Mouse (Mus musculus): ENCODE results near the gene Vmn2r3. TPM values are rescaled to one million over a fixed set of nuclear protein-coding genes. Genes with fewer than 3 reads are reported as not detected.
"Not testable (repeated sequence)": the region's sequence is repeated elsewhere in the genome, so short reads cannot be mapped to it uniquely, and the experiment has no call there.

The Vmn2r3 gene
- 0.01 TPM in 1 of 2 replicates, not detected in the other for polyA plus RNA-seq (2015; fragmentation: Nextera tagmentation; extraction: Ambion mirVana)

DNA sequence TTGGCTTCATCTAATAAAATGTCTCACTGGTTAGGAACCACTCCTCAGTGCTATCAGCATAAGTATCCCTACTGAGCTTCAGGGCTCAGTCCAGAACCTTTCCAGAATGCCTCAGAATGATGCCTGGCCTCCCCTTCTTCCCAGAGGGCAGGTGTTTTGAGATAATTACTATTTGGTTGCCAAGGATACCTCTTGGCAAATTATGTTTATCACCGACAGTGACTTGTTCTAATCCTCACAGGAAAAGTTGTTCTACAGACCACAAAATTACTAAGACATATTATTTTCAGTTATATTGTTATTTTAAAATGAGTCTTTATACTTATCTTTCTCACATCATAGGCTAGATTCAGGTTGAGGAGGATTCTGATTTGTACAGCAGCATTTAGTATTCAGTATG is at the start of gene Vmn2r3:
Vmn2r3 (minus strand) TSS at position 101 of the 400 bp plus-strand sequence.
- Histone ChIP-seq H3K4me2 (replicated peaks; ENCODE audit: low read depth) (no peak within 1 kb of the TSS), H3K27me3 (ENCODE audit: control insufficient read depth, insufficient read depth, low read length) (no peaks in the 10 kb centered on the region), H3K27ac (replicated peaks) (no peak within 1 kb of the TSS), H3K9me3 (ENCODE audit: control insufficient read depth, low read length) (no peaks in the 10 kb centered on the region), H3K36me3 (ENCODE audit: control insufficient read depth, insufficient read depth, low read length) (no peaks in the 10 kb centered on the region), H3K4me1 (replicated peaks; ENCODE audit: control insufficient read depth, insufficient read depth) (no peaks in the 10 kb centered on the region), H3K9ac (ENCODE audit: low read length) (no peak within 1 kb of the TSS), H3K4me3 (ENCODE audit: low read depth, low read length) (no peak within 1 kb of the TSS)
- DNase-seq (ENCODE audit: low spot score) (no peak), ATAC-seq (ENCODE audit: low FRiP score, low TSS enrichment) (no peak)
- TF ChIP-seq EP300 (optimal IDR thresholded peaks at IDR 0.05) (no peak), CTCF (IDR thresholded peaks at IDR 0.05; ENCODE audit: low read depth) (no peak)
- 88% methylated on average over 1 of the region's 1 CpGs for WGBS

DNA sequence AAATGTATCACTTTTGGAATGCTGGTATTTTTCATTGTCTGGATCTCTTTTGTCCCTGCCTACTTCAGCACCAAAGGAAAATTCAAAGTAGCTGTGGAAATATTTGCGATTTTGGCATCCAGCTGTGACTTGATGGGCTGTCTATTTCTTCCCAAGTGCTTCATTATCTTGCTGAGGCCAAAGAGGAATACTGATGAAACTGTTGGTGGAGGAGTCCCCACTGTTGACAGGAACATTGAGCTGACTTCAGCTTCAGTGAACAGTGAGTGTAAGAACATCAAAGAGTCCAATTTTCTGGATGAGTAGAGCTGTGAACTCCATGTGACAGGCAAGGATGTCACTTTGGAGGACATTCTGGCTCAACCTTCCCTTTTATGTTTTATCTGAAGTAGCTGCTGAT is 43.0 kb upstream of the Vmn2r3 start:
- DNase-seq (ENCODE audit: low spot score) (no peak), ATAC-seq (ENCODE audit: low FRiP score, low TSS enrichment) (no peak)
- TF ChIP-seq CTCF (IDR thresholded peaks at IDR 0.05; ENCODE audit: low read depth) (no peak), EP300 (optimal IDR thresholded peaks at IDR 0.05) (no peak)
- no peak overlapping the region for H3K4me3 ChIP-seq (ENCODE audit: low read depth, low read length)
- no peaks in the 10 kb centered on the region for H3K36me3 ChIP-seq (ENCODE audit: control insufficient read depth, insufficient read depth, low read length)
- H3K9ac ChIP-seq (ENCODE audit: low read length): no peak overlapping the region
- no peak overlapping the region for H3K27ac ChIP-seq (replicated peaks)
- 62% methylated on average over 1 of the region's 1 CpGs for WGBS
- no peaks in the 10 kb centered on the region for H3K4me1 ChIP-seq (replicated peaks; ENCODE audit: control insufficient read depth, insufficient read depth)
- H3K9me3 ChIP-seq (ENCODE audit: control insufficient read depth, low read length): no peaks in the 10 kb centered on the region
- H3K27me3 ChIP-seq (ENCODE audit: control insufficient read depth, insufficient read depth, low read length): no peaks in the 10 kb centered on the region
- H3K4me2 ChIP-seq (replicated peaks; ENCODE audit: low read depth): no peak overlapping the region

DNA sequence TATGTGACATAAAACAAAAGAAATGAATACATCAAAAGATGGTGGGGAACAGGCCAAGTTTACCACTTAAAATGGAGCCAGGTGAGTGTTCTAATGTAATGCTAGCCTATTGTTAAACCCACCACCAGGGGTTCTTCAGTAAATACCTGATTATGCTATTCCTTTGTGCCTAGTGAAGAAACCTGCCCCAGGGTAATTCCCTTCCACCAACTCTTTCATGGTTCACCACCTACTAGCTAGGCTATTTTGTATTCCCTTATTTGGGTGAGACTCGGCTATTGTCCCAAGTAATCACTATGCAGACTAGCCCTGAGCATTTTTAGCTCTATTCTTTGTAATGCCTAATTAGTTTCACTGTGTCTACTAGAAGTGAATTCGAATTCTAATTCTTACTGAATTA is 32.3 kb upstream of the Vmn2r3 start:
- ATAC-seq (ENCODE audit: low FRiP score, low TSS enrichment): no peak
- Histone ChIP-seq H3K9ac (ENCODE audit: low read length) (no peak overlapping the region), H3K9me3 (ENCODE audit: control insufficient read depth, low read length) (no peaks in the 10 kb centered on the region), H3K27me3 (ENCODE audit: control insufficient read depth, insufficient read depth, low read length) (no peaks in the 10 kb centered on the region), H3K27ac (replicated peaks) (no peak overlapping the region), H3K4me3 (ENCODE audit: low read depth, low read length) (no peak overlapping the region), H3K4me1 (replicated peaks; ENCODE audit: control insufficient read depth, insufficient read depth) (no peaks in the 10 kb centered on the region), H3K4me2 (replicated peaks; ENCODE audit: low read depth) (no peak overlapping the region), H3K36me3 (ENCODE audit: control insufficient read depth, insufficient read depth, low read length) (no peaks in the 10 kb centered on the region)
- no peak for TF ChIP-seq CTCF (IDR thresholded peaks at IDR 0.05; ENCODE audit: low read depth)
- no peak for TF ChIP-seq EP300 (optimal IDR thresholded peaks at IDR 0.05)
- no peak for DNase-seq (ENCODE audit: low spot score)
- WGBS: 75% methylated on average over 2 of the region's 2 CpGs

DNA sequence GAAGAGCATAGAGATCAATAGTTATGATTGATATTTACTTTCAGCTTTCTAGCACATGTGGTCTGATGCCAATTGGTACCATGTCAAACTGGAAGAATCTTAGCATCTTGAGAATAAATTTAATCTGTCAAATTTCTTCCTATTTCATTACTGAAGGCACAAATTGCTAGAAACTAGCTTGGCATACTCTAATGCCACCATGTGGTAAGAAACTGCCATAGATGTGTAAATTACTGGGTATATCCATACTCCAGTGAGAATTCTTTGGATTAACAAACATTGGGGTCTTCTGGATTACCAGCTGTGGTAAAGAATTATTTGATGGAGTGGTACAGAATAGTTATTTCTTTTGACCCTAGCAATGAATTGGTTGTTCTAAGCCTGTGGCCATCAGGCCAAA is 17.3 kb upstream of the Vmn2r3 start:
- ATAC-seq (ENCODE audit: low FRiP score, low TSS enrichment) (no peak), DNase-seq (ENCODE audit: low spot score) (no peak)
- no peaks in the 10 kb centered on the region for H3K27me3 ChIP-seq (ENCODE audit: control insufficient read depth, insufficient read depth, low read length)
- H3K36me3 ChIP-seq (ENCODE audit: control insufficient read depth, insufficient read depth, low read length): no peaks in the 10 kb centered on the region
- H3K27ac ChIP-seq (replicated peaks): no peak overlapping the region
- H3K9me3 ChIP-seq (ENCODE audit: control insufficient read depth, low read length): no peaks in the 10 kb centered on the region
- TF ChIP-seq EP300 (optimal IDR thresholded peaks at IDR 0.05) (no peak), CTCF (IDR thresholded peaks at IDR 0.05; ENCODE audit: low read depth) (no peak)
- no peak overlapping the region for H3K9ac ChIP-seq (ENCODE audit: low read length)
- H3K4me2 ChIP-seq (replicated peaks; ENCODE audit: low read depth): no peak overlapping the region
- H3K4me3 ChIP-seq (ENCODE audit: low read depth, low read length): no peak overlapping the region
- no peaks in the 10 kb centered on the region for H3K4me1 ChIP-seq (replicated peaks; ENCODE audit: control insufficient read depth, insufficient read depth)

DNA sequence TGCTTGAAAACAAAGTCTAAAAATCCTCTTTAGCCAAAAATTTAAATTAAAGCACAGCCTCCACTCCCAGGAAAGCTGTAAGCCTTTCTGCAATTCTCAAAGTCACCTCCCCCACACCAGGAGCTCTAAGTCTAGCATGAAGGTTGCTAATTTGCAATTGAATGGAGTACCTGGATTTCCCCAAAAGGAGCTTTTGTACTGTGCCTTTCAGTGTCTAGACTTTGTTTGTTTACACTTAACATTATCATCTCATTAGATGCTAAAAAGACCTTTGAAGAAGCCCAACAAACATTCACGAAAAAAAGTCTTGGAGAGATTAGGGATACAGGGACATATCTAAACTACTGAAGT is 23.8 kb downstream of the Vmn2r3 start:
- Histone ChIP-seq H3K4me3 (ENCODE audit: low read depth, low read length) (no peak overlapping the region), H3K9ac (ENCODE audit: low read length) (no peak overlapping the region), H3K9me3 (ENCODE audit: control insufficient read depth, low read length) (no peaks in the 10 kb centered on the region), H3K27ac (replicated peaks) (no peak overlapping the region), H3K4me2 (replicated peaks; ENCODE audit: low read depth) (no peak overlapping the region), H3K27me3 (ENCODE audit: control insufficient read depth, insufficient read depth, low read length) (no peaks in the 10 kb centered on the region), H3K36me3 (ENCODE audit: control insufficient read depth, insufficient read depth, low read length) (no peaks in the 10 kb centered on the region), H3K4me1 (replicated peaks; ENCODE audit: control insufficient read depth, insufficient read depth) (no peaks in the 10 kb centered on the region)
- 29% methylated on average over 1 of the region's 1 CpGs for WGBS
- TF ChIP-seq CTCF (IDR thresholded peaks at IDR 0.05; ENCODE audit: low read depth) (no peak), EP300 (optimal IDR thresholded peaks at IDR 0.05) (no peak)
- ATAC-seq (ENCODE audit: low FRiP score, low TSS enrichment) (no peak), DNase-seq (ENCODE audit: low spot score) (no peak)

DNA sequence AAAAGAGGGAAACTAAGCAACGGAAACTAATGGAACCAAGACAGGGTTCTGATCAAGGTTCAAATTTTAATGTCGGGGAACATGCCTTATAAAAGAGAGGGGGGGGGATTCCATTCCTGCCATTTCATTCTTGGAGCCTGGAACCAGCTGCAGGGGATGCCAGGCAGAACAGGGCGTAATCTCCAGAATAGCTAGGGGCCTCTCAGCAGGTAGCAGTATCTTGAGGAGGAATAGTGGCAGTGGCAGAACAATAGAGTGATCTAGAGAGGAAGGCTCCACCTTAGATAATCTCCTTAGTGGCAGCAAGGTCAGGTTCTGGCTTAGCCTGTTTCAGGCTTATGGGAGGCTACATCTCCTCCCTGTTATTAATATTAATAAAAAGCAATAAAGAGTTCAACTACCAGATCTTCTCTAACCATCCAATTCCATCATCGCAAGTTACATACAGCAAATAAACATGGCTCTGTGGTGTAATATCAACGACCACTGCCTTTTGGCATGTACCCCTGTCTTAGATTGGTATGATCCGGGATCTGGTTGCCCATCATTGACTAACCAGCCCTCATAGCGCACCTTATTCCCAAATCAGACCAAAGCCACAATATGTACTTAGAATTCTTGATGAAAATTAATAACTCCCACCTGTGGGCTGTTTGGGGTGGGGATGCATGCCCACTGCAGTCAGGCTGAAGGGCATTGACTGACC is 24.3 kb downstream of the Vmn2r3 start:
- WGBS: 51% methylated on average over 7 of the region's 7 CpGs
- not testable (repeated sequence) for H3K4me2 ChIP-seq (replicated peaks; ENCODE audit: low read depth); H3K36me3 ChIP-seq (ENCODE audit: control insufficient read depth, insufficient read depth, low read length); DNase-seq (ENCODE audit: low spot score); H3K27me3 ChIP-seq (ENCODE audit: control insufficient read depth, insufficient read depth, low read length); H3K9ac ChIP-seq (ENCODE audit: low read length); H3K27ac ChIP-seq (replicated peaks); ATAC-seq (ENCODE audit: low FRiP score, low TSS enrichment); H3K9me3 ChIP-seq (ENCODE audit: control insufficient read depth, low read length); H3K4me3 ChIP-seq (ENCODE audit: low read depth, low read length); H3K4me1 ChIP-seq (replicated peaks; ENCODE audit: control insufficient read depth, insufficient read depth)
